Mouse (Mus musculus): Measurements from ENCODE around the gene Foxred1.

GRCm38 (mm10) chr9:35235996-35236395 lies 25.1 kb upstream of the Foxred1 start:
- TF ChIP-seq POLR2A (IDR thresholded peaks at IDR 0.05; ENCODE audit: insufficient read length, low read depth) (no peak), USF1 (IDR thresholded peaks at IDR 0.05; ENCODE audit: low read depth) (no peak), CEBPB (IDR thresholded peaks at IDR 0.05; ENCODE audit: insufficient read depth, poor library complexity, severe bottlenecking) (no peak), MYOG (IDR thresholded peaks at IDR 0.05; ENCODE audit: control insufficient read depth in 1 of 3, insufficient read depth in 1 of 3, insufficient read length in 2 of 3, low read depth in 2 of 3) (no peak), MAX (IDR thresholded peaks at IDR 0.05; ENCODE audit: low read depth) (no peak), TCF12 (IDR thresholded peaks at IDR 0.05; ENCODE audit: insufficient read depth, poor library complexity, severe bottlenecking) (no peak), E2F4 (IDR thresholded peaks at IDR 0.05; ENCODE audit: insufficient read depth) (no peak), MYOD1 (IDR thresholded peaks at IDR 0.05; ENCODE audit: control insufficient read depth in 1 of 3, insufficient read length in 2 of 3, low read depth in 2 of 3) (no peak)
